Mouse (Mus musculus) erythroblast, embryonic 14.5 days (primary cell): ENCODE data around the gene Zc3hc1.
"Not testable (repeated sequence)": the region's sequence is repeated elsewhere in the genome, so short reads cannot be mapped to it uniquely, and the experiment has no call there.

Experiments used
- GATA1 ChIP-seq: IDR thresholded peaks from 2 replicates; pipeline ENCODE4 v1.6.1; 2012; ENCODE audit warnings: low read length, inconsistent platforms, mixed read lengths
- TAL1 ChIP-seq: IDR thresholded peaks from 3 replicates; pipeline ENCODE4 v1.6.1; 2012; ENCODE audit warnings: low read length, inconsistent platforms, mixed read lengths

DNA sequence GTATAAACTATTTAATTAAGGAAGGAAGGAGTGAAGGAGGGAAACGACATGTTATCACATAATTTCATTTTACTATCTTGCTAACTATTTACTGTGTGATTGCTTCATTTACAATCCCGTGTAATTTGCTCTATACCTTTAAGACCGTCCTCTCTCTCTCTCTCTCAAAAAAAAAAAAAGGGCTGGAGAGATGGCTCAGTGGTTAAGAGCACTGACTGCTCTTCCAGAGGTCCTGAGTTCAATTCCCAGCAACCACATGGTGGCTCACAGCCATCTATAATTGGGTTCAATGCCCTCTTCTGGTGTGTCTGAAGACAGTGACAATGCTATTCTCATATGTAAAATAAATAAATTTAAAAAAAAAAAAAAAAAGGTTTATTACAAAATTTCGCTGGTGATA is 557 bp downstream of the Zc3hc1 start:
- not testable (repeated sequence) for TF ChIP-seq GATA1, TAL1
